Mouse (Mus musculus) T-cell, adult 66 days (primary cell): Measurements from ENCODE around the gene Ddx52. TPM values are rescaled to one million over a fixed set of nuclear protein-coding genes. Genes with fewer than 3 reads are reported as not detected.

Source experiments
- total RNA-seq, 2 experiments: library from RNA; stranded (reverse); gene quantifications; 3 replicates in 1 of 2; 4 replicates in 1 of 2; pipeline ENCODE4 v1.2.4; 2023

Gene Ddx52
- 10 to 100 TPM; 39.7 to 41.3 TPM for total RNA-seq

GRCm38 (mm10) chr11:83941950-83942840 is at the start of gene Ddx52:
TSS of gene Ddx52 (plus strand) at chr11:83942062.

GRCm38 (mm10) chr11:83963991-83964921 is 22.4 kb downstream of the Ddx52 start, which contains the start of gene Synrg:
TSS of gene Synrg (plus strand) at chr11:83964428.

Other genes starting within 250 kb of the Ddx52 start
- gene Wfdc17, start 238.1 kb upstream of the Ddx52 start, total RNA-seq, result not detected
- not detected for gene Wfdc18, start 233.0 kb upstream of the Ddx52 start, total RNA-seq
- gene Wfdc21, start 195.1 kb upstream of the Ddx52 start, total RNA-seq, result not detected
- gene Heatr6, start 188.4 kb upstream of the Ddx52 start, total RNA-seq, result 10 to 100 TPM; 41.7 to 42.6 TPM
- gene Hnf1b, start 92.0 kb upstream of the Ddx52 start, total RNA-seq, result not detected
- 10 to 100 TPM; 72.2 to 73.1 TPM for gene Synrg, start 22.4 kb downstream of the Ddx52 start, total RNA-seq
- gene Dusp14, start 127.2 kb downstream of the Ddx52 start, total RNA-seq, result under 1 TPM in 1 of 2 experiments, not detected in 1; 0.50 TPM
- 1 to 10 TPM; 8.9 to 9.7 TPM for gene Tada2a, start 187.5 kb downstream of the Ddx52 start, total RNA-seq
- gene Acaca, start 187.6 kb downstream of the Ddx52 start, total RNA-seq, result 10 to 100 TPM; 35.2 to 42.2 TPM
- not detected for gene Gm11437, start 225.4 kb downstream of the Ddx52 start, total RNA-seq